In genomic region chr3:107162741-107163140, GRCm38 (mm10) we compare ENCODE assay signal across 22 mouse cellular contexts. TPM values are rescaled to one million over a fixed set of nuclear protein-coding genes. Genes with fewer than 3 reads are reported as not detected.
"Had no signal": no experiment of that assay in that cellular context is flagged by ENCODE, and none has a peak within 500 bp of the region (broad histone marks: within the 10 kb centered on the region; RNA-seq: fewer than 3 reads in every experiment).

No protein-coding gene starts in this region.

- H3K9me3 ChIP-seq: limb, embryonic 12.5 days; midbrain, embryonic 13.5 days; neural tube, embryonic 12.5 days had no signal

- H3K27me3 ChIP-seq: neural tube, embryonic 12.5 days had no signal

- ATAC-seq: midbrain, embryonic 13.5 days had no signal

- H3K4me2 ChIP-seq: limb, embryonic 12.5 days; midbrain, embryonic 13.5 days; neural tube, embryonic 12.5 days had no signal

- H3K36me3 ChIP-seq: limb, embryonic 12.5 days; midbrain, embryonic 13.5 days; neural tube, embryonic 12.5 days had no signal

- H3K9ac ChIP-seq: limb, embryonic 12.5 days; liver, embryonic 14.5 days; midbrain, embryonic 13.5 days; neural tube, embryonic 12.5 days had no signal

- H3K4me1 ChIP-seq: limb, embryonic 12.5 days had no signal

- H3K27ac ChIP-seq: kidney, postnatal 0 days; limb, embryonic 12.5 days; liver, embryonic 14.5 days; midbrain, embryonic 13.5 days; neural tube, embryonic 12.5 days had no signal

- H3K4me3 ChIP-seq: limb, embryonic 12.5 days; midbrain, embryonic 13.5 days; neural tube, embryonic 12.5 days had no signal

- DNase-seq: kidney, adult 9 months; kidney, postnatal 36 days; layer of hippocampus, adult 9-11 months; layer of hippocampus, postnatal 36 days; lung, adult 18-20 months; right cerebral cortex, postnatal 25 days had no signal

RNA-seq across cellular contexts. Expression of gene Kcna10, which starts 20.1 kb away (rescaled TPM):
- total RNA-seq: layer of hippocampus, adult 18-20 months; layer of hippocampus, postnatal 36 days; left cerebral cortex, postnatal 25 days; liver, adult 2 months; megakaryocyte-erythroid progenitor cell, adult 5-6 weeks; monocyte, adult 5-6 weeks; neutrophil, adult 5-6 weeks had no signal
- polyA plus RNA-seq: kidney, postnatal 0 days; limb, embryonic 12.5 days; liver, adult 2 months; liver, embryonic 14.5 days; lung, embryonic 16.5 days; midbrain, embryonic 13.5 days; neural tube, embryonic 12.5 days; small intestine, adult 2 months; stomach, embryonic 16.5 days; thymus, postnatal 0 days; urinary bladder, adult 2 months had no signal

RNA-seq across cellular contexts. Expression of gene Cym, which starts 58.8 kb away (rescaled TPM):
- total RNA-seq: layer of hippocampus, adult 18-20 months; left cerebral cortex, postnatal 25 days; megakaryocyte-erythroid progenitor cell, adult 5-6 weeks; monocyte, adult 5-6 weeks; neutrophil, adult 5-6 weeks had no signal
- polyA plus RNA-seq: limb, embryonic 12.5 days; liver, adult 2 months; neural tube, embryonic 12.5 days; urinary bladder, adult 2 months had no signal
